Mouse (Mus musculus) lung, embryonic 14.5 days (tissue): ENCODE measurements around the gene Ksr1. TPM values are rescaled to one million over a fixed set of nuclear protein-coding genes. Genes with fewer than 3 reads are reported as not detected.

Experiments used
- ATAC-seq: fragments of 200-750 bp; cut with Nextera tagmentation; 2 replicates; pipeline ENCODE4 v1.8.0; 2017; ENCODE audit warnings: mild to moderate bottlenecking, moderate TSS enrichment, moderate library complexity; ENCODE audit not compliant: insufficient read depth
- DNase-seq: peaks from one replicate; pipeline ENCODE4 v3.0.0-alpha.2; 2015
- H3K27ac ChIP-seq: fragments of 300-500 bp; sonication (generic); 2 replicates; pipeline ENCODE4 v1.5.1; 2014; ENCODE audit warnings: low read depth, mild to moderate bottlenecking, moderate library complexity
- H3K27me3 ChIP-seq: fragments of 300-500 bp; sonication (generic); 2 replicates; pipeline ENCODE4 v1.6.1; 2014; ENCODE audit warnings: low read length, control low read depth; ENCODE audit not compliant: insufficient read depth
- H3K36me3 ChIP-seq: fragments of 300-500 bp; sonication (generic); 2 replicates; pipeline ENCODE4 v1.6.1; 2014; ENCODE audit warnings: control low read depth; ENCODE audit not compliant: insufficient read depth
- H3K4me1 ChIP-seq: fragments of 300-500 bp; sonication (generic); 2 replicates; pipeline ENCODE4 v1.6.1; 2014; ENCODE audit warnings: antibody characterized with exemption, control low read depth; ENCODE audit not compliant: insufficient read depth
- H3K4me2 ChIP-seq: fragments of 300-500 bp; sonication (generic); 2 replicates; pipeline ENCODE4 v1.6.1; 2014; ENCODE audit warnings: mild to moderate bottlenecking
- H3K4me3 ChIP-seq: fragments of 300-500 bp; sonication (generic); 2 replicates; pipeline ENCODE4 v1.5.1; 2014; ENCODE audit warnings: low read depth, low read length
- H3K9ac ChIP-seq: fragments of 300-500 bp; sonication (generic); 2 replicates; pipeline ENCODE4 v1.6.1; 2014
- H3K9me3 ChIP-seq: fragments of 300-500 bp; sonication (generic); 2 replicates; pipeline ENCODE4 v1.6.1; 2016; ENCODE audit warnings: low read depth, low read length, control low read depth
- CTCF ChIP-seq: IDR thresholded peaks from 2 replicates; pipeline ENCODE4 v1.5.1; 2016; ENCODE audit warnings: antibody characterized with exemption, low read depth
- WGBS: fragments of 180-500 bp; shearing (Covaris S2); extraction: QIAGEN DNeasy Blood & Tissue Kit; methylation state at CpG from one replicate; pipeline ENCODE4 v1.1.7; 2014; 5-methylcytosine and 5-hydroxymethylcytosine counted together
- polyA plus RNA-seq: library from polyadenylated mRNA; unstranded; fragments of >200 nt; fragmentation: Nextera tagmentation; extraction: Ambion mirVana; gene quantifications from 2 replicates; pipeline ENCODE4 v1.2.1, GENCODE M21; 2014

The Ksr1 gene
- 4.0 and 5.1 TPM in 2 replicates for polyA plus RNA-seq

GRCm38 (mm10) chr11:79146331-79146767 lies at the start of gene Ksr1:
Ksr1 (minus strand) TSS chr11:79146407.
- Histone ChIP-seq H3K9ac (peak within 1 kb of the TSS; percentile 88), H3K9me3 (no peaks in the 10 kb centered on the region), H3K27ac (peak within 1 kb of the TSS; percentile 94), H3K4me2 (peak within 1 kb of the TSS; percentile 74), H3K27me3 (no peaks in the 10 kb centered on the region), H3K4me3 (peak within 1 kb of the TSS; percentile 87), H3K36me3 (no peaks in the 10 kb centered on the region), H3K4me1 (peaks cover 21% of the 10 kb centered on the region)
- under 1% methylated on average over 40 of the region's 42 CpGs for WGBS
- TF ChIP-seq CTCF = 0 out of 2 replicates have a peak, but pooled peaks have one; percentile 20
- ATAC-seq (peak; percentile 95), DNase-seq (peak; percentile 98)

DNA sequence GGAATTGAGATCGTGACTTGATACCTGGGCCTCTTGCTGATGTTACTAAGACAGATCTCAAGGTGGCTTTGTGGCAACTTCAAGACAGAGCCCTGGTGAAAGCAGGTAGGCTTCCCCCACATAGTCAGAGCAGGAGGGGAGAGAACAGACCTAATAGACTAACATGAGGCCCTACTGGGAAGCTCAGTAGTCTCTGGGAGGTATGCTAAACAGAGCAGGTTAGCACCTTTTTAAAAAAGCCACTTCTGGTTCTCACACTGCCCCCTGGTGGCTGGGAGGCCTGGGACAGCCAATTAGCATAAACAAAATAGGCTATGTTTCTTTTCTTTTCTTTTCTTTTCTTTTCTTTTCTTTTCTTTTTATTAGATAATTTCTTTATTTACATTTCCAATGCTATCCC lies 46.0 kb upstream of the Ksr1 start:
- no peak overlapping the region for H3K4me2 ChIP-seq
- no peak overlapping the region for H3K27ac ChIP-seq
- ATAC-seq (no peak), DNase-seq (peak; percentile 26)
- no peaks in the 10 kb centered on the region for H3K36me3 ChIP-seq
- peak; percentile 57 for TF ChIP-seq CTCF
- H3K4me1 ChIP-seq = no peaks in the 10 kb centered on the region
- no peaks in the 10 kb centered on the region for H3K9me3 ChIP-seq
- H3K9ac ChIP-seq = no peak overlapping the region
- no peaks in the 10 kb centered on the region for H3K27me3 ChIP-seq
- WGBS = 89% methylated on average over 1 of the region's 1 CpGs
- H3K4me3 ChIP-seq = no peak overlapping the region

GRCm38 (mm10) chr11:79191214-79191613 lies 45.0 kb upstream of the Ksr1 start:
- Histone ChIP-seq H3K4me3 (no peak overlapping the region), H3K4me2 (no peak overlapping the region), H3K27ac (no peak overlapping the region), H3K36me3 (no peaks in the 10 kb centered on the region), H3K9me3 (no peaks in the 10 kb centered on the region), H3K9ac (no peak overlapping the region), H3K27me3 (no peaks in the 10 kb centered on the region), H3K4me1 (no peaks in the 10 kb centered on the region)
- TF ChIP-seq CTCF = no peak
- WGBS = 73% methylated on average over 4 of the region's 4 CpGs
- ATAC-seq (no peak), DNase-seq (no peak)

DNA sequence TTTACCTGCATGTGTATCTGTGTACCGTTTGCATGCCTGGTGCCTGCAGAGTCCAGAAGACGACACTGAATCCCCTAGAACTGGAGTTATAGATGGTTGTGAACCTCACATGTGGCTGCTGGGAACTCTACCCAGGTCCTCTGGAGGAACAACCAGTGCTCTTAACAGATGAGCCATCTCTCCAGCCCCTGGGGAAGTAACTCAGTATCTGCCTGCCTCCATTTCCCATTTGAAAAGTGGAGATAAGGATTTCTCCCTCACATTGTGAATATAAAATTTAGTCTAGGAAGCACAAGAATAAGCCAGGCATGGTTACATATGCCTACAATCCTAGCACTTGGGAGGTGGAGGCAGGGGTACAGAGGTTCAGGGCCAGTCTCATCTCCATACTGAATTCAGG lies 44.0 kb upstream of the Ksr1 start:
- H3K27me3 ChIP-seq = no peaks in the 10 kb centered on the region
- 82% methylated on average over 2 of the region's 2 CpGs for WGBS
- no peak overlapping the region for H3K9ac ChIP-seq
- H3K36me3 ChIP-seq = no peaks in the 10 kb centered on the region
- H3K27ac ChIP-seq = no peak overlapping the region
- no peaks in the 10 kb centered on the region for H3K4me1 ChIP-seq
- TF ChIP-seq CTCF = no peak
- no peaks in the 10 kb centered on the region; the same call in 1 of the 2 replicates for H3K9me3 ChIP-seq
- DNase-seq = no peak
- H3K4me2 ChIP-seq = no peak overlapping the region
- no peak for ATAC-seq
- H3K4me3 ChIP-seq = no peak overlapping the region

GRCm38 (mm10) chr11:79188176-79188575 lies 42.0 kb upstream of the Ksr1 start:
- DNase-seq (peak; percentile 80), ATAC-seq (0 out of 2 replicates have a peak, but pooled peaks have one; percentile 31)
- Histone ChIP-seq H3K27ac (peak overlapping the region; percentile 20; the same call in 1 of the 2 replicates), H3K9ac (no peak overlapping the region), H3K36me3 (no peaks in the 10 kb centered on the region), H3K27me3 (no peaks in the 10 kb centered on the region), H3K4me3 (no peak overlapping the region), H3K9me3 (no peaks in the 10 kb centered on the region; the same call in 1 of the 2 replicates), H3K4me1 (no peaks in the 10 kb centered on the region), H3K4me2 (no peak overlapping the region)
- TF ChIP-seq CTCF = no peak
- 39% methylated on average over 6 of the region's 6 CpGs for WGBS

- H3K4me3 ChIP-seq = no peak overlapping the region
- no peak overlapping the region for H3K4me2 ChIP-seq
- WGBS = 62% methylated on average over 4 of the region's 4 CpGs
- H3K9ac ChIP-seq = no peak overlapping the region
- TF ChIP-seq CTCF = no peak
- H3K9me3 ChIP-seq = no peaks in the 10 kb centered on the region; the same call in 1 of the 2 replicates
- no peaks in the 10 kb centered on the region for H3K36me3 ChIP-seq
- ATAC-seq (no peak), DNase-seq (no peak)
- no peak overlapping the region for H3K27ac ChIP-seq
- no peaks in the 10 kb centered on the region for H3K27me3 ChIP-seq
- no peaks in the 10 kb centered on the region for H3K4me1 ChIP-seq
These were observed 41.1 kb upstream of the Ksr1 start for GRCm38 (mm10) chr11:79187291-79187690.

DNA sequence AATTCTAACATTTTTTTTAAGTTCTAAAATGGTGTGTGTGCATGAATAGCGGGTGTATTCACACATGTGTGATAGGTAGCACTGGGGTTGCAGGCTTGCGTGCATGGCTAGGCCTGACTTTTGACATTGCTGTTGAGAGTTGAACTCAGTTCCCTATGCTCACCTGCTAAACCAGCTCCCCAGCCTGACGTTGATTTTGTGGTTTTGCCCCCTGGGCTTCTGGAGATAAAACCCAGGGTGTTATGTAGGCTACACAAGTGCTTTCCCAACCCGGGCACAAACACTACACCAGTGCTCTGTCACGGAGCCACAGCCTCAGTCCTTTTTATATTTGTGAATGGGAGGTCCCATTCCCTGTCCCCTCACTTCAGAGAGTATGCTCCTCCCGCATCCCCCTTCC lies 39.5 kb upstream of the Ksr1 start:
- WGBS = 76% methylated on average over 6 of the region's 6 CpGs

More for the DNA sequence above, 39.5 kb upstream of the Ksr1 start:
- Histone ChIP-seq H3K36me3 (no peaks in the 10 kb centered on the region), H3K27ac (no peak overlapping the region), H3K4me2 (no peak overlapping the region), H3K27me3 (no peaks in the 10 kb centered on the region), H3K9me3 (no peaks in the 10 kb centered on the region; the same call in 1 of the 2 replicates), H3K4me1 (no peaks in the 10 kb centered on the region), H3K9ac (no peak overlapping the region), H3K4me3 (no peak overlapping the region)
- no peak for ATAC-seq
- TF ChIP-seq CTCF = no peak
- DNase-seq = no peak
